Mouse (Mus musculus): ENCODE measurements at regions not wholly inside any gene's neighbourhood (a gene's known extent, or its start where the extent isn't known, plus 50 kb on each side); places are given as distances from the start of the nearest gene placed in this dataset.
A peak's percentile ranks its signal among the peaks of the same experiment; 100 is the strongest.

DNA sequence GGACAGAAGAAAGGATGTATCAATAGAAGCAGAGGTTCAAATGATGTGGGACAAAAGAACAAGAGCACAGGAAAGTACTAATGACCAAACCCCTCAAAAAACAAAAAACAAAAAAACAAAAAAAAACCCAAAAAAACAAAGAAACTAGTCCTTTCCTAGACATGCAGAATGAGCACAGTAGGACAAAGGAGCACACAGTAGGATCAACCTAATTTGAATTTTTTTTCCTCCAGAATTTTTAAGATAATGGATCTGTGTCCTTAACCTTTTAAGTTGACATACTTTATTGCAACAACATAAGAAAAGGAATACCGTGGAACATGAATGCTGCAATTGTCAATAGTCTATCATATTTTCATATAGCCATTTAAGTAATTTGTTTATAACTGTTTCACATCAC is 370.2 kb upstream of the Dach1 start:
- DNase-seq (ENCODE audit: extremely low spot score, low spot score): no peak

DNA sequence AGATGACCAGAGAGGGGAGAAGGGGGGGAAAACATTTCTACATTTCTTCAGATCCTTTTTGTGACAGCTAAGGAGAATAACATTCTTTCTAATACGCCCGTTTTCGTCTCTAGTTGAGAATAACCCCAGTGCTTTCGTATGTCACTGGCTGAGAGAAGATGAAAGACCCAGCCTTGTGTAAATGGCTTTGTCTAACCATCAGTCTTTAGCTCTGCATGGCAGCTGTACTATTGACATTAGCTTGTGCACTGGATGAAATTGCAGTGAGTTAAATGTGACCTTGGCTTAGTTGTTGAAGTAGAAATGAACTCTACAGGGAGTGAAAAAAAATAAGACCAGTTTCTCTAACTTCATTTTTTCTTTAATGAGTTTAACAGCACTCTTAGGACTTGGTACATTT is 368.7 kb upstream of the Dach1 start:
- no peak for DNase-seq (ENCODE audit: extremely low spot score, low spot score)

GRCm38 (mm10) chr14:98533600-98533999 is 364.0 kb upstream of the Dach1 start:
- DNase-seq (ENCODE audit: extremely low spot score, low spot score): no peak

DNA sequence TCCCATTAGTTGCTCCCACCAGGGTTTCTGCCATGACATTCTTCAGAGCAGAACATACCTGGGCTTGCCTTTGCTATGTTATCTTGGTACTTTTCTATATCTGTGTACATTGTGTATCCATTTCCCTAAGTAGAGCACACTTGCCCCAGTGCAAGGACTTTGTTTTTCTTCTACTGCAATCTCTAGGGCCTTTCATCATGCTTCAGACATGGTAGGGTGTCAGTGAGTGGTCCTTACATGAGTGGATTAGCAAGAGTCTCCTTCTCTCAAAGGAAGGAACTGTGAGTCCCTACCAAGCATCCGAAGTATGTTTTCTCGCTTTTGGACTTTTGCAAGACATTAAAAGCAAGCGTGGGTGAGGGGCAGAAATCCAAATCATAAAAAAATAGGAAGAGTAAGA is 351.4 kb upstream of the Dach1 start:
- DNase-seq (ENCODE audit: extremely low spot score, low spot score): no peak

- no peak for DNase-seq (ENCODE audit: extremely low spot score, low spot score)
Observed at GRCm38 (mm10) chr14:98505321-98505720, 335.8 kb upstream of the Dach1 start.

- no peak for DNase-seq (ENCODE audit: extremely low spot score, low spot score)
Observed at GRCm38 (mm10) chr14:98477416-98477815, 307.9 kb upstream of the Dach1 start.

DNA sequence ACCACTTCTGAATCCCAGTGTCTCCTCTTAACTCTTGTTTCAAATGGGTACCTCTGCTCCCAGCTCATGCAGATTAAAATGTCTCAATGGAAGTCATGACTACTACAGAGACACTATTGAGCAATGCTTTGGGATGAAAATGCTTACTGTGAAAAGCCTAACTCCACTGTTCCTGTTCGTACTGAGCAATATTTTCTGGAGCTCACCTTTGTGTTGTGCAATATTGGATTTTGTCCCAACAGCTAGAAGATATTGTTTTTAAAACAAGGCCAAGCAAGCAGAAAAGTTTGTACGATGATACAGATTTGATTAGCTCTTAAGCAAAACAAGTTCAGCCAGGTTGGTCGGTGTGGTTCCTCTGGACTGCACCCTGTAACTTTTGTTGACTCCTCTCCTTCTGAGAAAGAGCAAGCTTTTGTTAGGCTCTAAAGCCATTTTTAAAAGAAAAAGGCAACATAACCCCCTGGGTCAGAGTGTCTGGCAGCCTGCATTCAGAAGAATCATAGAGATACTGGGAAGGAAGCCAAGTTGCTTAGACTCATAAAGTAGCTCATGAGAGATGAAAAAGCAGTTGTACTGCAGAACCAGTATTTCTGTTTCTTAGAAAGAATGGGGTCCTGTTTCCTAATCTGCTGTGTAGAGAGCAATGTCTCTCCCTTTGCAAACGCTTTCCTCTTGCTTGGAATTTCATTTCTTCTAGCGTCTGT is 302.4 kb upstream of the Dach1 start:
- DNase-seq (ENCODE audit: extremely low spot score, low spot score): no peak

- DNase-seq (ENCODE audit: extremely low spot score, low spot score): no peak
Observed at GRCm38 (mm10) chr14:98454461-98454860, 284.9 kb upstream of the Dach1 start.

DNA sequence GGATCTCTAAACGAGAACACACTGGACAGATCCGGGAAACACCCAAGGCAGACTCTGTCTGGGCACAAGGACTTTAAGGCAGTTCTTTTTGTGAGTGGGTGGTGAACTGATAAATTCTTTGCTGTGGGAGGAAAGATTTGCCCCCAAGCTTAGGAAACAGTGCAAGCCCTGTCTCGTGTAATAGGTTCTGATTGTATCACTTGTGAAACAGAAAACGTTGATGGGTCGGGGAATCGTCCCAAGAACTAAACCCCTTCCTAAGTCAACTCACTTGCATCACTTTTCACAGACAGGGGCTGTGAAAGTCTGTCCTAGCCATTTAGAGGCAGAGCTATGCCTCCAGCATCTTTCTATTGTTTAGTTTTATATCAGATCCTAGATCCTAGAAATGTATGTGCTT is 282.6 kb upstream of the Dach1 start:
- DNase-seq (ENCODE audit: extremely low spot score, low spot score): no peak

GRCm38 (mm10) chr14:98449568-98449967 is 280.0 kb upstream of the Dach1 start:
- no peak for DNase-seq (ENCODE audit: extremely low spot score, low spot score)

- DNase-seq (ENCODE audit: extremely low spot score, low spot score): no peak
Observed at GRCm38 (mm10) chr14:98442411-98442810, 272.8 kb upstream of the Dach1 start.

- no peak for DNase-seq (ENCODE audit: extremely low spot score, low spot score)
Observed at GRCm38 (mm10) chr14:98441954-98442353, 272.4 kb upstream of the Dach1 start.

DNA sequence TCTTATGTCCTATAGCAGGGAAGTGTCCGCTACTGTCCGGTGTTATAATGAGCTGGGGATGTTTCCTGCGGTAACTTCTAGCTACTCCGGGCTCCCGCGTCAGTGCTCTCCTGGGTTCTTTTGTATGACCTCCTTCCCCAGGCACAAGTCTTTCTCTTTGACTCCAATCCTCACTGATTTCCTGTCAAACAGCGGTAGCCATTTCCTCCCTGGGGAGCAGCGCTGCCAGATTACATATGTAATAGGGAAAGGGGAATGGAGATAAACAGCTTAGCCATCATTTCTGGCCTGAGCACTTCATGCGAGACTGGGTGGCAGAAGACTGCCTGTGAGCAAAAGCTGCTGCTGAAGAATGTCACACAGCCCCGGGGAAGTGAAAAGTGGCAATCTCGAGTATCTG is 262.4 kb upstream of the Dach1 start:
- no peak for DNase-seq (ENCODE audit: extremely low spot score, low spot score)

DNA sequence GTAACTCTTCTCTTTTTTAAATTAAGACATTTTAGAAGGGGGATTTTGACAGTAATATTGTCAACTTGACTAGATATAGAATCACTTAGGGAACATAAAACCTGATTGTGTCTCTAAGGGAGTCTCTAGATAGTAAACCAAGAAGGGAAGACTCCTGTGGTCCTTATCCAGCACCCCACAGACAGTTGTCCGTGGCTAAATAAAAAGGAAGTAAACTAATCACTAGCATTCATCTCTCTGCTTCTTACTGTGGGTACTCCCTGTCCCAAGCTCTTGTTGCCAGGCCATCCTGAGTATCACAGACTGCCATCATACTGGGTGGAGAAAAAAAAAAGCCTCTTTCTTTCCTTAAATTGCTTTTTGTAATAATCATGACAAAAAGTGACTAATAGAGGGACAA is 248.2 kb upstream of the Dach1 start:
- DNase-seq (ENCODE audit: extremely low spot score, low spot score): no peak

- DNase-seq (ENCODE audit: extremely low spot score, low spot score): peak; percentile 27
Observed at GRCm38 (mm10) chr14:98414201-98414600, 244.6 kb upstream of the Dach1 start.

DNA sequence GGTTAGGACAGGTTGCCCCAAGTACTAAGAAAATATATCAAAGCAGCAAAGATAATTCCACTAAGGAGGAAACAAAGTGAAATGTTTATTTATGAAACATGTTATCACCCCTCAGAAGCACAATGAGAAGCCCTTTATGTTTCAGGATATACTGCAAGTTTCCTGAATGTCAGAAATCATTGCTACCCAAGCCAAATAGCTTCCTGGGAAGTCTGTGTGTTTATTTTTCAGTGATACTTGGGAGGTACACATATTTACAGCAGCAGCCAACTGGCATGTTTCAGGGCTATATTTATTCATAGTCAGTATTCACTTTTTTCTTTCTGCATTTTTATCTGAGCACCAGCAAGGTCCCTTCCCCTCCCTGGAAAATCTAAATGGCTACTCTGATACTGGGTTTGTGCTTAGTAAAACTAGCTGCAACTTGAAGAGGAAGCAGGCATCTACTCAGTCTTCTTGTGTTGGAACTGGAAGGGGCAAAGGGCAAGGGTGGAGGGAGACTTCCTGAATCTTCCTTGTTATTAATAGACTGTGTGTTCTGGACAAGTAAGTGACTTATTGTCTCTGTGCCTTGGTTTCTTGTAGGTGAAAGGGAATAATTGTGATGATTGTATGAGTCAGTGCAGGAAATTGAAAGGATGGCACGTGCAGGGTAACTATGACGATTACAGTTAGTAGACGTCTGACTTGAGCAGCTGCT is 236.5 kb upstream of the Dach1 start:
- no peak for DNase-seq (ENCODE audit: extremely low spot score, low spot score)

GRCm38 (mm10) chr14:98404026-98404425 is 234.5 kb upstream of the Dach1 start:
- no peak for DNase-seq (ENCODE audit: extremely low spot score, low spot score)

DNA sequence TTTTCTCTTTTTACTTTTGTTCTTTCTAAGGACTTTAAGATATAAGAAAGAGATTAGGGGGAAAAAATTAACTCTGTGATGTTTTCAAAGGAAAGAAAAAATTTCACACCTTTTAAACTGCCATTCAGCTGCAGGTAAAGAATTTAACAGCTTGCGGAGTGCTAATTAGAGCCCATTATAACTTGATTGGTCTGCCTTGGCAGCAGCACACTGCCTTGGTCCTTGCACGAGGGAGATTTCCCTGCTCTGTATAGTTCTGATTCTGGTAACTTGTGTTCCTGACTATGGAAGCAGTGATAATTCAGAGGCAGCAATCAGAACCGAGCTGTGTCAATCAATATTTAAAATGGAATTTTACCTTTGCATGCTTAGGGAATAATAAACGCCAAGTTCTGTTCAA is 218.3 kb upstream of the Dach1 start:
- DNase-seq (ENCODE audit: extremely low spot score, low spot score): no peak
